Mouse (Mus musculus): ENCODE data around the gene Ccin.

DNA sequence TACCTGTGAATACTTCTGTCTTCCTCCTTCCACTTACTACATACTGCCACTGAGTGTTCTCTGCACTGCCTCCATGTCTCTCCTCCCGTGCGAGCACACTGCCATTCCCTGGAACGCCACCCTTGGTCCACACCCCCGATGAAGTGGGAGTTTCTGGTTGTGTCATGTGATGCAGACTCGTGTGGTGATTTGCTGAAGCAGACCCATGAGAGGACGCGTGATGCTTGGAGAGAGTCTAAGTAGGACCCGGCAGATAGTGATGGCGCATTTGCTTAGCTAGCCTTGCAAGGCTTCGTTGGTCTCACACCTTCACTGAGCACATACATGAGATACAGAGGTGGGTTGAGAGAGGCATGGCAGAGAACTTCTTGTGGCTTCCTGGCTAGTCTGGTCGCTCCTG lies 9.8 kb downstream of the Ccin start:
- TF ChIP-seq CTCF (IDR thresholded peaks at IDR 0.05; ENCODE audit: borderline replicate concordance, extremely low read depth, insufficient read depth, insufficient read length) (no peak), POLR2A (IDR thresholded peaks at IDR 0.05; ENCODE audit: borderline replicate concordance, extremely low read depth, insufficient read depth, insufficient read length, poor library complexity, severe bottlenecking) (no peak)

Measured in brain, embryonic 14.5 days (tissue).